Mouse (Mus musculus) 3T3-L1 (cell line): ENCODE results near the gene Sec14l5.

Experiments
- DNase-seq: peaks from one replicate; pipeline ENCODE4 v3.0.0-alpha.2; 2015; ENCODE audit warnings: low read depth, low spot score

Gene Sec14l5

DNA sequence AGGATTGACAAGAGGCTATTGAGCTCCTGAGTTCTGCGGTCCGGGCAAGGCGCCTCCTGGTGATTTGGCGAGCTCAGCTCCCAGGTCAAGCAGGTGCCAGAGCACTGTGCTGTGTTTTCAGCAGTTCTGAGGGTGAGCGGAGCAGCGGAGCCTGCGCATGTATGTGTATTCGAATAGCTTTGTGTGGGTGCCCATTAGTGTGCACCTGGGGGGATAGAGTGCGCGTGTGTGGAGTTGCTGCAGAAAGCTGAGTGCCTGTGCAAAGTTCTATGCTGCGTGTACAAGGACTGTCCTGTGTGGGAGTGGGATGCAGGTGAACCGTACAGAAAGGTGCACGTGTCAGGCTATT, at the start of gene Sec14l5:
Gene Sec14l5 (plus strand): TSS at position 73 of the 349 bp plus-strand sequence.
- no peak for DNase-seq

DNA sequence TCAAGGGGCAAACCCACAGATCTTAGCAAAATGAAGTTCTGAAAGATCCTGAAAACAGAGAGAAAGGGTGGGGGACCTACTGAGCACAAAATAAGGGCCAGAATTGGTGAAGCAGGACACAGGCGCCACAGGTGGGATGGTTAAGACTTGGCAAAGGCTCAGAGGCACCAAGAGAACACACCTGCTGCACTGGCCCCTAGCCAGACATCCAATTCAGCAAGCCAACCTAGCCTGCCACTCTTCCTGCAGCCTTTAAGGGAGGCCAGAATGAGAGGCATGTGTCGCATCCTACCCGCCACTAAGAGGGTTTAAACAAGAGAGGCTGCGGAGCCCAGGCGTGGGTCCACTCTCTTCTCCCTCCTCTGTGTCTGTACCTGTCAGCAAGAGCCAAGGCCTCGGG, 45.9 kb upstream of the Sec14l5 start:
- DNase-seq, result no peak

DNA sequence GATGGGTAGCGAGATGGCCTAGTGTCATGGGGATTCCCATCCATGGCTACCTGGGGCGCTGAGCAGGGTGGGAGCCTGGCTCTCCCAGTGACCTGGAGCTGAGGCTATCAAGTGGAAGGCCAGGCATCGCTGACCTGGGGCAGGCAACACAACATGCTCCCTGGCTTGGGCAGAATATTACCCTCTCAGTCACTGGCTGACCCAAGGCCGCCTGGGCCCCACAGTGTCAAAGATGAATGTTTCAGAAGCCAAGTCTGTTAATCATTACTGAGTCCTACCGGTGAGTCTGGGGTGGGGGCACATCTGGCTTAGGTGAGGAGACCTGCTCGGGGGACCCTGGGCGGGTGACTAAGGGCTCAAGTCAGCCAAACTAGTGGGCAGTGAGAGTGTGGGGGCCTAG, 37.0 kb upstream of the Sec14l5 start:
- no peak for DNase-seq

DNA sequence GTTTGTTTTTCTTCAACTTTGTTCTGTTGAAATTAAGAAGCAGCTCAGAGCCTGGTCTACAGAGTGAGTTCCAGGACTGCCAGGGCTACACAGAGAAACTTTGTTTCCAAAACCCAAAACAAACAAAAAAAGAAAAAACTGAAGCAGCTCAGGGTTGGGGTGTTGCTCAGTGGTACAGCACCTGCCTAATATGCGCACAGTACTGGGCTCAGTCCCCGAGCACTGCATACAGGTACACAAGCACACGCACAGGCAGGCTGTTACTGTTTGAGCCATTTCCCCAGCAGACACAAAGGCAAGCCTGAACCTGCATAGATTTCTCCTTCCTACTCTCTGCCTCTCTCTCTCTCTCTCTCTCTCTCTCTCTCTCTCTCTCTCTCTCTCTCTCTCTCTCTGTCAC, 35.9 kb upstream of the Sec14l5 start:
- no peak for DNase-seq

DNA sequence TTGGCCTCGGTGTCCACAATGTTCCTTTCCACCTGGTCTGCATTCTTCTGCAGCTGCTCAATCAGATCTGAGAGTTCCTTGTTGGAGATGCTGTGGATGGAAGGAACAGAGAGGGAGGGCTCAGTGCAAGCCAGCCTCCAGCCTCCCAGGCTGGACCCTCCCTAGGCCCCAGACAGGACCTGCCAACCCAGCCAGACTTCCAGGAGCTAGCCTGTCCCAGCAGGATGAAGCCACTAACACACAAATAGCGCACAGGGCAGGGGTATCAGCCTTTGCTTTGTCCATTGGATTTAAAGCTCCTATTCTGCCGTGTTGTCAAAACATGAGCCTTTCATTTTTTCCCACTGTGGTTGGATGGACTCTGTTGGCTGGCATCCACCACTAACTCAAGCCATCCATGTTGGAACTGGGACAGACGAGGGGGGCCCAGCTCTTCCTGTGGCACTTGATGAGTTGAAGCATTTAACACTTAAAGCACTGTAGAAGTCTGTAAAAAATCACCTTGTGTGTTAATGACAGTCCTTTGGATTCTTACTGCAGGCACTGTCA, 33.8 kb upstream of the Sec14l5 start:
- peak; percentile 60 for DNase-seq

GRCm38 (mm10) chr16:5113582-5113981, 33.3 kb upstream of the Sec14l5 start:
- peak; percentile 56 for DNase-seq

- peak; percentile 60 for DNase-seq
Observed at GRCm38 (mm10) chr16:5119385-5119784, 27.5 kb upstream of the Sec14l5 start.

DNA sequence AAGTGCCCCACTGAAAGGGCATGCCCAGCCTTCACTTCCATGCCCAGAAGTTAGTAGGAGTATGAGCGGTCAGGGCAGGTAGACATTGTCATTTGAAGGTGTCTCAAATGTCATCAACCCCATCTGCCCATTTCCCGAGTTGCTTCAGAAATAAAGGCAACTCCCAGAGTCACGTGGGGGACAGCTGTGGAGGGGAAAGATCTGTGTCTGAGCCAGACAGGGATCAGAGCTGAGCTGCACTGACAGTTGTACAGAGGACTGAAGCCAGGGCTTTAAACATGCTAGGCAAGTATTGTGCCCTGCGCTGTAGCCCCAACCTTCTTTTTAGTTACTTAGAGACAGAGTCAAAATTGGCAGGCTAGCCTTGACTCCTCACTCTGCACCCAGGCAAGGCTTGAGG, 27.1 kb upstream of the Sec14l5 start:
- no peak for DNase-seq

DNA sequence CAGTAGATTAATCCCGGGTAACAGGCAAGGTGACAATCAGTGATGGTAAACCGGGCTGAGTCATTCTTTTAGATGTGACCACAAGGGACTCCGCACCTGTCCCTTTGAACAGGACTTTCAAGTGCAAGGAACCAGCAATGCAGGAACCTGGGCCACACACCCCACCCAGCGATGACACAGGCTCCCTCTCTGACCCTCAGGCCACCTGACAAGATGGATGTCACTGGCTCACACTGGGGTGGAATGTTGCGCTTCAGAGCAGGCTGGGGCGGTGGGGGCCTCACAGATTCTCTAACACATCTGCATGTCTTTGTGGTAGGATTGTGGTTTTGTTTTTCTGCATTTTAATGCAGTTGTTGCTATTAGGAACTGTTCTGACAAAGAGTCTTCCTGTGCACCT, 23.4 kb upstream of the Sec14l5 start:
- no peak for DNase-seq

DNA sequence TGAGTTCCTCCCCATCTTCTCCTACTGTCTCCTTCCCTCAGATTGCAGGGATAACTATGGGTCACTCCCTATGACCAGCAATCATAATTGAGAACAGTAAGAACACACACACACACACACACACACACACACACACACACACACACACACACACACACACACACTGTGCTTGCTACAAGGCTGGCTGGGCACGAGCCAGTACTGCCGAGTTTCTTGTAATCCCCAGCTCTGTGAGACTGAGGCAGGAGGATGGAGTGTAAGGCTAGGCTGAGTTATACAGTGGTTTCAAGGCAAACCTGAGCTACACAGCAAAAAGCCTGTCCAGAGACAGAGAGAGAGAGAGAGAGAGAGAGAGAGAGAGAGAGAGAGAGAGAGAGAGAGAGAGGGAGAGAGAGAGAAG, 16.7 kb upstream of the Sec14l5 start:
- peak; percentile 45 for DNase-seq

- DNase-seq, result peak; percentile 93
Observed at GRCm38 (mm10) chr16:5130766-5131165, 16.1 kb upstream of the Sec14l5 start.

GRCm38 (mm10) chr16:5131251-5131922, 15.5 kb upstream of the Sec14l5 start:
- DNase-seq, result no peak

- DNase-seq, result no peak
Observed at GRCm38 (mm10) chr16:5132401-5132801, 14.5 kb upstream of the Sec14l5 start, which contains the start of gene Ppl. Ppl (minus strand) TSS chr16:5132421.

GRCm38 (mm10) chr16:5134623-5135330, 12.1 kb upstream of the Sec14l5 start:
- peak; percentile 90 for DNase-seq

DNA sequence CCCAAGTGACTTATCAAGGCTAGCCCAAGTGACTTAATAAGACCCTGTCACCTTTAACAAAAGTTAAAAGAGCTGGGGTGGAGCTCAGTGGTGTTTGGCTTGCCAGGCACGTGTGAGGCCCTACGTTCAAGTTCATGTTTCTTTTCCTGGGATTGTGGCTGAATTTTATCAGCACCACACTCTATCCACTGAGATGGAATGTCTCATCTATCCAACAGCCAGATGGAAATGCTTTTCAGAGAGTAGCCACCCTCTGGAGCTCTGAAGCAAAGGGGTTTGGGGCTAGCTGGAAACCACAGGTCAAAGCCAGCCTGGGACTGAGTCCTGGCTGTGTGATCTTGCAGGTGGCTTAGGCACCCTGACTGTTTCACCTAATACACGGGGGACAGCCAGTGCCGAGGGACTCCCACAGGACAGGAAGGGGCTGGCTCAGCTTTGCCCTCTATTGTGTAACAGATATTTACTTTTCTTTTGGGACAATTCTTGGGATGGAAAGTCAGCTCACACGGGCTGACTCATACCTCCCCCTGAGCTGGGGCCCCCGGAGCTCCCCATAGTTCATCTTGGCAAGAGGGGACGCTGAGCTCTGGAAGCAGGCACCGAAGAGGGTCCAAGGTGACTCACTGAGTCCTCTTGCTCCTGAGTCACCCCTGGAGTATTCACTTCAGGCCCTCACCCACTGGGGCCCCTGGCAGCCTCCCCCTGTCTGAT, 11.2 kb upstream of the Sec14l5 start:
- peak; percentile 88 for DNase-seq

GRCm38 (mm10) chr16:5136505-5136904, 10.4 kb upstream of the Sec14l5 start:
- peak; percentile 96 for DNase-seq

DNA sequence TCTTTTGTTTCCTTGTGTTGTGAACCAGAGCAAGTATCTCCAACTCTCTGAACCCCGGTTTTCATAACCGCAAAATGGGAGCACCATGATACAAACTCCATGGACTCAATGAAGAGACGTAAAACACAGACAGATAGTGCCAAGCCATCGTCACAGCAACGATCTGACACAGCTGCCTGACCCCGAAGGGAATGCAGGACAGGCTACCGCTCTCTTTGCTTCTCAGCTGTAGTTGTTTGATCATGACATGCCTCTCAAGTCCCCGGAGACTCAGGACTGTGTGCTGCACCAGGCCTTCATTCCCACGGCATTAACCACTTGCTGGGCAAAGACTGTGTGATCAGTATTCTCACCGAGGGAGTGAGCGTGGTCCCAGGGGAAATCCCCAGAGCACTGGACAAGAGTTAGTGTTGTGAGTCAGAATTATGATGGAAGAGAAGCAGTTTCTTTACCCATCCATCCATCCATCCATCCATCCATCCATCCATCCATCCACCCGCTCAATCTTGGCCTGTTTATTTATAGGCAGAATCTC, 9.8 kb upstream of the Sec14l5 start:
- peak; percentile 82 for DNase-seq

DNA sequence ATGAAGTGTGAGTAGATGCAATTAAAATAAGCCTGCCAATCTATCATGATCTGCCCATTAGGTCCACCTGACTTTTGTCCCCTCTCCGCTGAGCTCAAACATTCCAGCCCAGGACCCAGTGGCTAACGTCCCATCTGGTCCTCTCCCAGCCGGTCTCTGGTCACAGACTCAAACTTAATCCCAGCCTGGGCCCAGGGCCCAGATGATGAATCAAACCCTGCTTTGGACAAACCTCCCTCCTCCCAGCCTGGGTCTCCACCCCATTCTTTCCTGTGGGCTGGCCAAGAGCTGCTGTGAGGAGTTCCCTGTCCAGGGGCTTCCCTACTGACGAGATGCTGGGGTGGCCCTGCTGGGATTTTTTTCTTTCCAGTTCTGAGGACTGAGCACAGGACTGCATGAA, 7.2 kb upstream of the Sec14l5 start:
- DNase-seq, result peak; percentile 96

GRCm38 (mm10) chr16:5145570-5145969, 1.3 kb upstream of the Sec14l5 start:
- peak; percentile 94 for DNase-seq

GRCm38 (mm10) chr16:5146367-5147036, 407 bp upstream of the Sec14l5 start:
- peak; percentile 80 for DNase-seq

DNA sequence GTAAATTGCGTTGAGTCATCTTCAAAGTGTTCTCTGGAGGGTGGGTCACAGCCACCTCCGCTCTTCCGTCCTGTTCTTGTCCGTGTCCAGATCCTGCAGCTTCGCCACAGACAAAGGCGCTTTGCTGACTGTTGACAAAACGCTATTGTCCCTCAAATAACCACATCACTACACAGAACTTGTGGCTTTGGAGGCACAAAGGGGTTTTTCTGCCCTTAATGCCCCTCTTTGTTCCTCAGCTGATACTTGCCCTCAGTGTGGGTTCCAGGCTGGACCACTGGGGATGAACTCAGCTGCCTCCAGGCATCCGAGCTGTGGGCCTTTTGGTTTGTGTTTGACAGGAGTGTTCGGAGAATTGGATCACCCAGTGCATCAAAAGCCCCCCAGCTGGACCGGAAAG, 3.6 kb downstream of the Sec14l5 start:
- no peak for DNase-seq
